Mouse (Mus musculus) gastrocnemius, adult 8-10 months (tissue): Measurements from ENCODE around the gene Nt5dc1. TPM values are rescaled to one million over a fixed set of nuclear protein-coding genes. Genes with fewer than 3 reads are reported as not detected.

Source experiments
- DNase-seq, 2 experiments: peaks; one replicate each; pipeline ENCODE4 v3.0.0; 2022; ENCODE audit warnings: low spot score in 2 of 2
- total RNA-seq, 4 experiments: library from RNA; stranded (reverse); gene quantifications; 2 replicates each; pipeline ENCODE4 v1.2.4; 2022

Gene Nt5dc1
- total RNA-seq, 4 experiments from 2014 or later: 5.3 to 7.2 (median 5.9) TPM

DNA sequence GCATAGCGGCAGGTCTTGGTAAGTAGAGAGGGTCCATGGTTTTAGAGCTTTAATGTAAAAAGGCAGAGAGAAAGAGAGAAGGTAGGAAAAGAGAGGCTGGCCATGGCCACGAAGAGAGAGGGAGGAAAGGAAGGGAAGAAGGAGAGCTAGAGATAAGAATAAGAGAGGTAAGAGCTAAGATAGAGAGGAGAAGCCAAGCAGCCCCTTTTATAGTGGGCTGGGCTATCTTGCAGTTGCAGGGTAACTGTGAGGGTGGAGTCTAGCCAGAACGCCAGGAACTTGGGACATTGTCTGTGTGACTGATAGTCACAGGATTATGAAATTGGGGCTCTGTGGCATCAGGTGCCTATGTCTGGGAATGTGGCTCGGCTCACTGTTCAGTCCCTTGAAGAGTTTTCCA lies 179.8 kb downstream of the Nt5dc1 start:
- DNase-seq: no peak

Other genes starting within 250 kb of the Nt5dc1 start
- gene Dse, start 210.8 kb downstream of the Nt5dc1 start, total RNA-seq: 1 to 10 TPM; 2.4 to 3.9 (median 2.9) TPM
- gene Tspyl1, start 136.4 kb downstream of the Nt5dc1 start, total RNA-seq: 10 to 100 TPM; 63.1 to 70.8 (median 66.4) TPM
- gene Tspyl4, start 121.1 kb downstream of the Nt5dc1 start, total RNA-seq: 1 to 10 TPM; 1.3 to 1.7 (median 1.4) TPM
- not detected for gene Col10a1, start 28.6 kb downstream of the Nt5dc1 start, total RNA-seq
- 1 to 10 TPM in 1 of 4 experiments, under 1 TPM in 3; 0.38 to 1.2 (median 0.60) TPM for gene Frk, start 64.8 kb upstream of the Nt5dc1 start, total RNA-seq